Mouse (Mus musculus) midbrain, embryonic 13.5 days (tissue): ENCODE results near the gene Gm45208. TPM values are rescaled to one million over a fixed set of nuclear protein-coding genes. Genes with fewer than 3 reads are reported as not detected.
A peak's percentile ranks its signal among the peaks of the same experiment; 100 is the strongest.

Source experiments
- ATAC-seq: fragments of 200-750 bp; cut with Nextera tagmentation; 2 replicates; pipeline ENCODE4 v1.8.0; 2017; ENCODE audit warnings: mild to moderate bottlenecking, moderate TSS enrichment, moderate library complexity
- H3K27ac ChIP-seq: fragments of 300-500 bp; sonication (generic); 2 replicates; pipeline ENCODE4 v1.5.1; 2015; ENCODE audit warnings: inconsistent platforms, mild to moderate bottlenecking, moderate library complexity
- H3K27me3 ChIP-seq: fragments of 300-500 bp; sonication (generic); 2 replicates; pipeline ENCODE4 v1.6.1; 2015; ENCODE audit warnings: mild to moderate bottlenecking, inconsistent platforms
- H3K36me3 ChIP-seq: fragments of 300-500 bp; sonication (generic); 2 replicates; pipeline ENCODE4 v1.6.1; 2015; ENCODE audit warnings: mild to moderate bottlenecking, inconsistent platforms
- H3K4me1 ChIP-seq: fragments of 300-500 bp; sonication (generic); replicated peaks from 2 replicates; pipeline ENCODE4 v1.6.1; 2015; ENCODE audit warnings: inconsistent platforms
- H3K4me2 ChIP-seq: fragments of 300-500 bp; sonication (generic); replicated peaks from 2 replicates; pipeline ENCODE4 v1.6.1; 2015; ENCODE audit warnings: moderate library complexity, mild to moderate bottlenecking, inconsistent platforms
- H3K4me3 ChIP-seq: fragments of 300-500 bp; sonication (generic); replicated peaks from 2 replicates; pipeline ENCODE4 v1.5.1; 2015; ENCODE audit warnings: mild to moderate bottlenecking, inconsistent platforms
- H3K9ac ChIP-seq: fragments of 300-500 bp; sonication (generic); replicated peaks from 2 replicates; pipeline ENCODE4 v1.6.1; 2015; ENCODE audit warnings: mild to moderate bottlenecking, inconsistent platforms
- H3K9me3 ChIP-seq: fragments of 300-500 bp; sonication (generic); 2 replicates; pipeline ENCODE4 v1.6.1; 2016; ENCODE audit warnings: mild to moderate bottlenecking, inconsistent platforms
- WGBS: fragments of 180-500 bp; shearing (Covaris S2); methylation state at CpG from one replicate; pipeline ENCODE4 v1.1.7; 2015; 5-methylcytosine and 5-hydroxymethylcytosine counted together
- polyA plus RNA-seq: library from polyadenylated mRNA; unstranded; fragments of >200 nt; fragmentation: Nextera tagmentation; extraction: Ambion mirVana; gene quantifications from 2 replicates; pipeline ENCODE4 v1.2.1, GENCODE M21; 2015

Gm45208 gene
- polyA plus RNA-seq, 1 experiment from 2014 or later, result not detected

DNA sequence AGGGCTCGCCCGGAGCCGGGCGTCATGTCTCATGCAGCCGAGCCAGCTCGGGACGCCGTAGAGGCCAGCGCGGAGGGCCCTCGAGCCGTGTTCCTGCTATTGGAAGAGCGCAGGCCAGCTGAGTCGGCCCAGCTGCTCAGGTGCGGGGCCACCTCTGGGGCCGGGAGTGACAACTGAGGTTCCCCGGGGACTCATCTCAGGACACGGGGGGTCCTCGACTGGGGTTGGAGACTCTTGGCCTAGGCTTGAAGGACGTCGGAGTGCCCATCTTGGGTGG is 40.8 kb downstream of the Gm45208 start:
- H3K27me3 ChIP-seq, result no peaks in the 10 kb centered on the region
- 28% methylated on average over 21 of the region's 21 CpGs for WGBS
- peak overlapping the region; percentile 65 for H3K4me3 ChIP-seq
- peaks cover 15% of the 10 kb centered on the region for H3K36me3 ChIP-seq
- H3K9ac ChIP-seq, result peak overlapping the region; percentile 75
- no peaks in the 10 kb centered on the region; the same call in 1 of the 2 replicates for H3K9me3 ChIP-seq
- H3K27ac ChIP-seq, result peak overlapping the region; percentile 35; the same call in 1 of the 2 replicates
- H3K4me2 ChIP-seq, result peak overlapping the region; percentile 72
- H3K4me1 ChIP-seq, result peaks cover 27% of the 10 kb centered on the region
- ATAC-seq, result no peak

GRCm38 (mm10) chrX:7763631-7764393 is 41.8 kb downstream of the Gm45208 start:
- 19% methylated on average over 22 of the region's 22 CpGs for WGBS
- no peaks in the 10 kb centered on the region for H3K27me3 ChIP-seq
- no peaks in the 10 kb centered on the region; the same call in 1 of the 2 replicates for H3K9me3 ChIP-seq
- ATAC-seq, result peak; percentile 6; the same call in 1 of the 2 replicates
- peaks cover 20% of the 10 kb centered on the region for H3K36me3 ChIP-seq
- peak overlapping the region; percentile 72 for H3K4me2 ChIP-seq
- peak overlapping the region; percentile 75 for H3K9ac ChIP-seq
- H3K4me1 ChIP-seq, result peaks cover 27% of the 10 kb centered on the region
- peak overlapping the region; percentile 65 for H3K4me3 ChIP-seq
- H3K27ac ChIP-seq, result no peak overlapping the region; the same call in 1 of the 2 replicates

- Histone ChIP-seq H3K4me1 (peaks cover 27% of the 10 kb centered on the region), H3K4me2 (peak overlapping the region; percentile 72)
- whole genome bisulfite sequencing, result 18% methylated on average over 9 of the region's 9 CpGs
Observed at GRCm38 (mm10) chrX:7764657-7765280, 42.7 kb downstream of the Gm45208 start.

GRCm38 (mm10) chrX:7765281-7765670 is 43.2 kb downstream of the Gm45208 start:
- H3K9me3 ChIP-seq, result no peaks in the 10 kb centered on the region; the same call in 1 of the 2 replicates
- peaks cover 27% of the 10 kb centered on the region for H3K4me1 ChIP-seq
- no peak overlapping the region for H3K27ac ChIP-seq
- WGBS, result 20% methylated on average over 13 of the region's 13 CpGs
- peak overlapping the region; percentile 75 for H3K9ac ChIP-seq
- ATAC-seq, result no peak
- peaks cover 23% of the 10 kb centered on the region for H3K36me3 ChIP-seq
- peak overlapping the region; percentile 65 for H3K4me3 ChIP-seq
- peak overlapping the region; percentile 72 for H3K4me2 ChIP-seq
- no peaks in the 10 kb centered on the region for H3K27me3 ChIP-seq

More at GRCm38 (mm10) chrX:7764657-7765280, 42.7 kb downstream of the Gm45208 start:
- no peaks in the 10 kb centered on the region; the same call in 1 of the 2 replicates for H3K9me3 ChIP-seq
- no peaks in the 10 kb centered on the region for H3K27me3 ChIP-seq
- ATAC-seq, result no peak
- peaks cover 23% of the 10 kb centered on the region for H3K36me3 ChIP-seq
- peak overlapping the region; percentile 65 for H3K4me3 ChIP-seq
- peak overlapping the region; percentile 75 for H3K9ac ChIP-seq
- no peak overlapping the region for H3K27ac ChIP-seq

DNA sequence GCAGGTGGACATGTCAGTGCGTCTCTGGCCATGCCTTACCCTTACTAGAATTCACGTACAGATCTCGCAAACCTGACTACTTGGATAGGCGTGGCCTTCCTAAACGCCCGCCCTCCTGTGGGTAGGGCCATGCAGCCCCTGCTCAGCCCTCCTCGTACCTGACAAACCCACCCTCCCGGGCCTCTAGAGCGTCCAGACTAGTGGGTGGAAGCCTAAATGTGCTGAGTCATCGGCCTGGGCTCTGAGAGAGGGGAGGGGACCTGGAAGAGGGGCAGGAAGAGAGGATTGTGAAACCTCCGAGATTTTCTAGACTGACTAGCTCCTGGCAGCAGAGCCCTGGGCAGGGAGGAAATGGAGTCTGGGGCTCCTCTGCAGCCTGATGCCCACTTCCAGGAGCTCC is 43.7 kb downstream of the Gm45208 start:
- Histone ChIP-seq H3K4me3 (peak overlapping the region; percentile 65), H3K4me1 (peaks cover 27% of the 10 kb centered on the region), H3K9ac (peak overlapping the region; percentile 75), H3K27me3 (no peaks in the 10 kb centered on the region), H3K36me3 (peaks cover 27% of the 10 kb centered on the region), H3K4me2 (peak overlapping the region; percentile 72), H3K9me3 (no peaks in the 10 kb centered on the region; the same call in 1 of the 2 replicates), H3K27ac (no peak overlapping the region)
- ATAC-seq, result no peak
- WGBS, result 21% methylated on average over 11 of the region's 11 CpGs

- Histone ChIP-seq H3K4me3 (no peak overlapping the region), H3K9me3 (no peaks in the 10 kb centered on the region), H3K27ac (no peak overlapping the region), H3K27me3 (no peaks in the 10 kb centered on the region), H3K4me1 (peaks cover 18% of the 10 kb centered on the region), H3K9ac (no peak overlapping the region), H3K4me2 (no peak overlapping the region), H3K36me3 (peaks cover 54% of the 10 kb centered on the region)
- 94% methylated on average over 7 of the region's 7 CpGs for WGBS
- ATAC-seq, result no peak
Observed at GRCm38 (mm10) chrX:7769302-7770017, 47.4 kb downstream of the Gm45208 start.

GRCm38 (mm10) chrX:7772766-7773165 is 50.7 kb downstream of the Gm45208 start:
- Histone ChIP-seq H3K27ac (no peak overlapping the region), H3K9ac (no peak overlapping the region), H3K4me1 (no peaks in the 10 kb centered on the region), H3K27me3 (no peaks in the 10 kb centered on the region), H3K4me3 (no peak overlapping the region), H3K9me3 (no peaks in the 10 kb centered on the region), H3K4me2 (no peak overlapping the region), H3K36me3 (peaks cover 45% of the 10 kb centered on the region)
- WGBS, result 59% methylated on average over 2 of the region's 2 CpGs
- no peak for ATAC-seq

- Histone ChIP-seq H3K4me2 (no peak overlapping the region), H3K27me3 (no peaks in the 10 kb centered on the region), H3K4me3 (no peak overlapping the region), H3K36me3 (peaks cover 33% of the 10 kb centered on the region), H3K9me3 (no peaks in the 10 kb centered on the region), H3K27ac (no peak overlapping the region), H3K4me1 (no peaks in the 10 kb centered on the region), H3K9ac (no peak overlapping the region)
- ATAC-seq, result no peak
- WGBS, result 76% methylated on average over 9 of the region's 9 CpGs
Observed at GRCm38 (mm10) chrX:7775501-7776205, 53.6 kb downstream of the Gm45208 start.

DNA sequence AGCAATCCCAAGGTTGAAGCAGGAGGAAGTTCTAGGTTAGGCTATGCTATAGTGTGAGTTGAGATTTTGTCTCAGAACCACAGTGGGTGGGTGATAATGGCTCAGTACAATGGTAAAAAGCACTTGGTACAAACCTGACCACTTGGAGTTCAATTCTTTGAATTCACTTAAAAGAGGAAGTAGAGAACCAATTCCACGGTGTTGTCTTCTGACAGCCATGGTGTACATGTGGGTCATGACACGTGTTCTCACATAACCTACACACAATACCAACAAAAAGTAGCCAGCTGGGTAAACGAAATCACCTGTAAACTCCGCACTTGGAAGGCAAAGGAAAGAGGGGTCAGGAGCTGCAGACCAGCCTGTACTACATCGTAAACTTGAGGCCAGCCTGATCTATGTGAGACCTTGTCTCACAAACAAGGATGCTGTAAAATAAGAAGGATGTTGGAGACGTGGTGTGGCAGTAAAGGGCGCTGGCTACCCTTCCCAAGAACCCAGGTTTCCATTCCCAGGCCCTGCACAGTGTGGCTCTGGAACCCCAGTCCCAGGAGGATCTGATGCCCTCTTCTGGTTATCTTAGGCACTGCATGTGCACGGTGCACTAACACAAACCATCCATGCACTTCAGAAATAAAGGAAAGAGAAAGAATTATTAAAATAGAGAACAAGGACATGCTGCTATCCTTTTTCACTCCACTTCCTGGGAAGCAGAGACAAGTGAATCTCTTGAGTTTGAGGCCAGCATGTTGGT is 54.5 kb downstream of the Gm45208 start:
- Histone ChIP-seq H3K4me1 (no peaks in the 10 kb centered on the region), H3K27me3 (no peaks in the 10 kb centered on the region), H3K9me3 (no peaks in the 10 kb centered on the region), H3K9ac (no peak overlapping the region), H3K4me2 (no peak overlapping the region), H3K27ac (no peak overlapping the region), H3K4me3 (no peak overlapping the region), H3K36me3 (peaks cover 26% of the 10 kb centered on the region)
- 44% methylated on average over 8 of the region's 8 CpGs for whole genome bisulfite sequencing
- ATAC-seq, result peak; percentile 81

- Histone ChIP-seq H3K9ac (no peak overlapping the region), H3K9me3 (no peaks in the 10 kb centered on the region), H3K4me2 (no peak overlapping the region), H3K4me3 (no peak overlapping the region), H3K4me1 (no peaks in the 10 kb centered on the region), H3K27me3 (no peaks in the 10 kb centered on the region), H3K36me3 (peaks cover 12% of the 10 kb centered on the region), H3K27ac (no peak overlapping the region)
- ATAC-seq, result no peak
- 75% methylated on average over 7 of the region's 7 CpGs for WGBS
Observed at GRCm38 (mm10) chrX:7778450-7779244, 56.6 kb downstream of the Gm45208 start.
